Mouse (Mus musculus) myocyte (in vitro differentiated cells): ENCODE results near the gene Ms4a10. TPM values are rescaled to one million over a fixed set of nuclear protein-coding genes. Genes with fewer than 3 reads are reported as not detected.

Experiments
- H3K27me3 ChIP-seq: one replicate; pipeline ENCODE4 v1.6.1; 2011; ENCODE audit not compliant: control insufficient read depth, insufficient read depth, insufficient read length
- H3K36me3 ChIP-seq: one replicate; pipeline ENCODE4 v1.6.1; 2011; ENCODE audit not compliant: control insufficient read depth, insufficient read depth
- H3K4me2 ChIP-seq: one replicate; pipeline ENCODE4 v1.6.1; 2011; ENCODE audit warnings: low read depth, control low read depth
- H3K4me3 ChIP-seq: one replicate; pipeline ENCODE4 v1.5.1; 2011; ENCODE audit warnings: mild to moderate bottlenecking, control low read depth, moderate library complexity
- H3K79me2 ChIP-seq: one replicate; pipeline ENCODE4 v1.6.1; 2011; ENCODE audit not compliant: control insufficient read depth, insufficient read depth
- H3ac ChIP-seq: one replicate; pipeline ENCODE4 v1.6.1; 2011; ENCODE audit not compliant: control insufficient read depth, insufficient read length
- CEBPB ChIP-seq: IDR thresholded peaks from 2 replicates; pipeline ENCODE4 v1.6.1; 2011; ENCODE audit warnings: mild to moderate bottlenecking, moderate library complexity; ENCODE audit not compliant: poor library complexity, insufficient read depth, severe bottlenecking
- E2F4 ChIP-seq: IDR thresholded peaks from one replicate; pipeline ENCODE4 v1.6.1; 2011; ENCODE audit warnings: mild to moderate bottlenecking, control low read depth, moderate library complexity; ENCODE audit not compliant: insufficient read depth
- MAX ChIP-seq: IDR thresholded peaks from one replicate; pipeline ENCODE4 v1.6.1; 2011; ENCODE audit warnings: low read depth, mild to moderate bottlenecking, control low read depth
- MYOD1 ChIP-seq, 3 experiments: IDR thresholded peaks; one replicate each; pipeline ENCODE4 v1.6.1; 2011; ENCODE audit warnings: control low read depth in 2 of 3, low read depth in 2 of 3, mild to moderate bottlenecking in 2 of 3, moderate library complexity in 1 of 3; ENCODE audit not compliant: insufficient read length in 2 of 3, control insufficient read depth in 1 of 3
- MYOG ChIP-seq, 3 experiments: IDR thresholded peaks; one replicate each; pipeline ENCODE4 v1.6.1; 2011; ENCODE audit warnings: control low read depth in 2 of 3, low read depth in 2 of 3, mild to moderate bottlenecking in 2 of 3; ENCODE audit not compliant: insufficient read length in 2 of 3, control insufficient read depth in 1 of 3, insufficient read depth in 1 of 3
- POLR2A ChIP-seq: IDR thresholded peaks from one replicate; pipeline ENCODE4 v1.6.1; 2011; ENCODE audit warnings: low read depth, mild to moderate bottlenecking, control low read depth, moderate library complexity; ENCODE audit not compliant: insufficient read length
- POLR2AphosphoS2 ChIP-seq: IDR thresholded peaks from one replicate; pipeline ENCODE4 v1.6.1; 2011; ENCODE audit warnings: low read depth, control low read depth; ENCODE audit not compliant: insufficient read length
- REST ChIP-seq: IDR thresholded peaks from one replicate; pipeline ENCODE4 v1.6.1; 2011; ENCODE audit warnings: mild to moderate bottlenecking, control low read depth, moderate library complexity; ENCODE audit not compliant: insufficient read depth, insufficient read length
- SRF ChIP-seq: IDR thresholded peaks from one replicate; pipeline ENCODE4 v1.6.1; 2011; ENCODE audit warnings: low read depth; ENCODE audit not compliant: control insufficient read depth, insufficient read length
- TCF12 ChIP-seq: IDR thresholded peaks from one replicate; pipeline ENCODE4 v1.6.1; 2011; ENCODE audit warnings: mild to moderate bottlenecking, control low read depth; ENCODE audit not compliant: poor library complexity, insufficient read depth, severe bottlenecking
- TCF3 ChIP-seq: IDR thresholded peaks from one replicate; pipeline ENCODE4 v1.6.1; 2011; ENCODE audit warnings: low read depth, control low read depth; ENCODE audit not compliant: insufficient read length
- USF1 ChIP-seq: IDR thresholded peaks from one replicate; pipeline ENCODE4 v1.6.1; 2011; ENCODE audit warnings: low read depth, mild to moderate bottlenecking, control low read depth, moderate library complexity
- polyA plus RNA-seq: library from polyadenylated mRNA; unstranded; fragments of >200 nt; fragmentation: generic; extraction: Trizol; gene quantifications from one replicate; pipeline ENCODE4 v1.2.1, GENCODE M21; 2012; ENCODE audit warnings: missing spikeins

Gene Ms4a10
- polyA plus RNA-seq, 1 experiment = 0.30 TPM

DNA sequence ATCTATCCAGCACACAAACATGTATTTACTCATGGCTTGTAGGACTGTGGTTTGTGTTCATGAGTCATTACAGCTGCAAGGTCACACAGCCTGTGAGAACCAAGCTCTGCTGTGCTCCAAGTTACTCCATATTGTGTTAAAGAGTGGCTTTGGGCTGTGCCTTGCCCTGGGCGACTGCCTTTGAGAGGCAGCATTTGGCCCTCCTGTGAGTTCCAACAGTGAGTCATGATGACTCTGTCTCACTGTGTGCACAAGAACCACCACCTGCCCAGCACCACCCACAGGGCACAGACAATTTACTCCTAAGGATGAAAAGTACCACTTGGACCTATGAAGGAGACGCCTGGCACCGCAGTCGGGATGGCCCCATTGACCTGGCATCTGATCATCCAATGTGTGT, 11.4 kb upstream of the Ms4a10 start:
- H3K4me2 ChIP-seq = peak overlapping the region; percentile 14
- no peaks in the 10 kb centered on the region for H3K27me3 ChIP-seq
- H3K4me3 ChIP-seq = no peak overlapping the region
- H3ac ChIP-seq = no peak overlapping the region
- H3K79me2 ChIP-seq = no peaks in the 10 kb centered on the region
- TF ChIP-seq POLR2AphosphoS2 = no peak
- peak in 1 of 3 experiments; percentile 44 for TF ChIP-seq MYOD1 (IDR thresholded peaks at IDR 0.05; ENCODE audit: control insufficient read depth in 1 of 3, insufficient read length in 2 of 3, low read depth in 2 of 3)
- no peaks in the 10 kb centered on the region for H3K36me3 ChIP-seq

DNA sequence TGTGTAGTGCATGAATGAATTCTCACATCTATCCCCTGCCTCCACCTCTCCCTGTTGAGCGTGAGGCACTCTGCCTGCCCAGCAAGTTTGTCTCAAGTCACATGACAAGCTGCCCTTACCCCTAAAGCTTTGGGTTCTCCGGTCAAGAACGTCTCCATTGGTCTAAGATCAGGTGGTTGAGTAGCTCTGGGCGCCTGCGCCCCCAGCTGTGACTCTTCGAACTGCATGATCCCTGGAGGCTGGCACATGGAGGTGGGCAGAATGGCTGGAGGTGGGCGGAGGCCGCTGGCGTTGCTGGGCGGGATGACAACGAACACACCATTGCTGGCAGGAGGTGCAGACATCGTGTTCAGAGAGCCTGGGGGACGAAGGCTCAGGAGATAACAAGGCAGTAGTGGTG, 10.1 kb upstream of the Ms4a10 start:
- H3K36me3 ChIP-seq = no peaks in the 10 kb centered on the region
- H3K27me3 ChIP-seq = no peaks in the 10 kb centered on the region
- H3K4me2 ChIP-seq = no peak overlapping the region
- no peak for TF ChIP-seq MAX
- TF ChIP-seq E2F4 = no peak
- no peak for TF ChIP-seq POLR2AphosphoS2
- TF ChIP-seq MYOD1 (IDR thresholded peaks at IDR 0.05; ENCODE audit: control insufficient read depth in 1 of 3, insufficient read length in 2 of 3, low read depth in 2 of 3) = no peak
- no peak for TF ChIP-seq MYOG (IDR thresholded peaks at IDR 0.05; ENCODE audit: control insufficient read depth in 1 of 3, insufficient read depth in 1 of 3, insufficient read length in 2 of 3, low read depth in 2 of 3)
- no peak for TF ChIP-seq SRF
- no peak for TF ChIP-seq TCF3
- TF ChIP-seq POLR2A = no peak
- TF ChIP-seq CEBPB = no peak
- TF ChIP-seq REST = no peak
- no peak for TF ChIP-seq TCF12
- TF ChIP-seq USF1 = no peak
- H3ac ChIP-seq = no peak overlapping the region
- no peak overlapping the region for H3K4me3 ChIP-seq
- H3K79me2 ChIP-seq = no peaks in the 10 kb centered on the region

DNA sequence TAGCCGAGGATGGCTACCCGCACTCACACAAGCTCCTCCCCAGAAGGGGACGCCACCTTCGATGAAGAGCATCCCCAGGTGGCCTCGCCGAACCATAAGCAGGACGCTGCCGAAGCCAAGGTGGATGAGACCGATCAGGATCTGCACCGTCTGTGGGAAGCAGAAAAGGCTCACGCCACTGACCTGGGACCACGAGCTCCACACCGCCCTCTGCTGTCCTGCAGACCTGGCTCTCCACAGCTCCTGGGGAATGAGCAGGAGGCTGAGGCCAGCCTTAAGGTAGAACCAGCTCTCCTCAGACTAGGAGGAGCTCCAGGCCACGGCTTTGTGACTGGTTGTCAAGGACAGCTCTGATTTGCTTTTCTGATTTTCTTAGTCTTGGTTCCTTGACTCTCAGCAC, 8.7 kb upstream of the Ms4a10 start:
- Histone ChIP-seq H3ac (no peak overlapping the region), H3K36me3 (no peaks in the 10 kb centered on the region), H3K79me2 (no peaks in the 10 kb centered on the region), H3K4me2 (no peak overlapping the region), H3K4me3 (no peak overlapping the region), H3K27me3 (no peaks in the 10 kb centered on the region)
- TF ChIP-seq USF1 (no peak), MAX (no peak), MYOD1 (IDR thresholded peaks at IDR 0.05; ENCODE audit: control insufficient read depth in 1 of 3, insufficient read length in 2 of 3, low read depth in 2 of 3) (no peak), E2F4 (no peak), TCF12 (no peak)

DNA sequence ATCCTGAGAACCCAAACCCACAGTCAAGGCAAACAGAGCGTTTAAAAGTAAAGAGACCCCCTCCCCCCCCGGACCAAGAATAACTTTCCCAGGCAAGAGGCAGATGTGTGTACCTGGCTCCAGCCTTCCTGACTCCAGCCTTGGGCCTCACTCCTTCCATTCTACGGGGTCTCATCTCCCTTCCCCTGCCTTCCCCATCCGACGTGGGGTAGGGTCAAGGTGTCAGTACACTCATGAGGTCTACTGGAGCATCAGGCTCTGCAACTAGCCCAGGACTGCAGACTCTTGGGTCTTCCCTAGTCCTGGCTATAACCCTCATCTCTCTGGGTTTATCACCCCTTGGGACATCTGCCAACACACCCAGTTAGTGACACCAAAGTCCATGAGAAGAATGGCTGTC, 5.7 kb upstream of the Ms4a10 start:
- no peaks in the 10 kb centered on the region for H3K27me3 ChIP-seq
- TF ChIP-seq POLR2A (no peak), TCF12 (no peak), MYOD1 (IDR thresholded peaks at IDR 0.05; ENCODE audit: control insufficient read depth in 1 of 3, insufficient read length in 2 of 3, low read depth in 2 of 3) (no peak), USF1 (no peak), CEBPB (no peak), SRF (no peak), REST (no peak), E2F4 (no peak), POLR2AphosphoS2 (no peak), MAX (no peak), TCF3 (no peak), MYOG (IDR thresholded peaks at IDR 0.05; ENCODE audit: control insufficient read depth in 1 of 3, insufficient read depth in 1 of 3, insufficient read length in 2 of 3, low read depth in 2 of 3) (no peak)
- H3K4me2 ChIP-seq = peak overlapping the region; percentile 71
- no peaks in the 10 kb centered on the region for H3K36me3 ChIP-seq
- H3K4me3 ChIP-seq = no peak overlapping the region
- H3ac ChIP-seq = no peak overlapping the region
- H3K79me2 ChIP-seq = no peaks in the 10 kb centered on the region

DNA sequence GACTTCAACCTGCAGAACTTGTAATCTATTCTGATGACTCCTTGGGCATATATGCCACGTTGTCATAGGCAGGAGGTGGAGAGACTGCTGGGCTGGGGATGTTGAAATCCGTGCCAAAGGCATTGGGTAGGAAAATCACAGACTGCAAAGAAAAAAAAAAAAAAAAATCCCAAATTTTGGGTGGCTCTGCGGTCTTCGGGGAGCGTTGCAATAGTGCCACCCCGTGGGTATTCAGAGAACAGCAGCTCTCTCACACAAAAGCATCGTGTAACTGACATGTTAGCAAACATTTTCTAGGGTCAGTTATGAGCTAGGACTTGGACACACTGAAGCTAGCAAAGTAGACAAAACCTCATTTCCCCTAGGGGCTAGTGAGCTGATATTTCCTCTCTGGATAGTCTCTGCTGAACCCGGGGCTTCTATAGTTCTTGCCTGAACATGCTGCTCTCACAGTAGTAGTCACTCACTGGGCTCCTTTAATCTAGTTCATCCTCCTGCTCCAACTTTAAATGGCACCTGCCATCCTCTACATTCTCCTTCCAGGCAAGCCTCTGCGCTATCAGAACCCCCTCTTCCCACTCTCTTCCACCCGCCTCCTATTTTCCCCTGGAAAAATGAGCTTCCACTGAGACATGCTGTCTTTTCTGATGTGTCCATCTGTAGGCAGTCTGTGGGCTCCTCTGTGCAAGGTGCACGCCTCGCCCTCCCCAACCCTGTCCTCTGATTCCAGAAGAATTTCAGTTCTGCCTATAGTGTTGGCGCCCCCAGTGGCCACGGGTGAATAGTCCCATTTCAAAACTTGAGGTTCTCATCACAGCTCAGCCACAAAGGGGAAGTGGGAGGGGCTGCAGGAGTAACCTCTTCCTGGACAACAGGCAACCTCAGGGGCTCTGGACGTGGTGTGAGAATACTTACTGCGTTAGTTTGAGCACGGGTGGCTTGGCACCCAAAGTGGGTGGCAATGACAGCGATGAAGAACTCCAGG, 5.0 kb upstream of the Ms4a10 start:
- H3K79me2 ChIP-seq = no peaks in the 10 kb centered on the region
- H3K36me3 ChIP-seq = no peaks in the 10 kb centered on the region
- no peak overlapping the region for H3K4me3 ChIP-seq
- H3ac ChIP-seq = no peak overlapping the region
- H3K27me3 ChIP-seq = no peaks in the 10 kb centered on the region
- TF ChIP-seq MYOD1 (IDR thresholded peaks at IDR 0.05; ENCODE audit: control insufficient read depth in 1 of 3, insufficient read length in 2 of 3, low read depth in 2 of 3) (no peak), POLR2AphosphoS2 (no peak), REST (no peak), MAX (no peak), USF1 (no peak), TCF3 (no peak)
- peak overlapping the region; percentile 71 for H3K4me2 ChIP-seq
